Mouse (Mus musculus): ENCODE measurements around the gene Gpr153. TPM values are rescaled to one million over a fixed set of nuclear protein-coding genes. Genes with fewer than 3 reads are reported as not detected.

Gpr153 gene
- total and polyA plus RNA-seq, 3 experiments: 0.30 to 1.4 (median 0.70) TPM

DNA sequence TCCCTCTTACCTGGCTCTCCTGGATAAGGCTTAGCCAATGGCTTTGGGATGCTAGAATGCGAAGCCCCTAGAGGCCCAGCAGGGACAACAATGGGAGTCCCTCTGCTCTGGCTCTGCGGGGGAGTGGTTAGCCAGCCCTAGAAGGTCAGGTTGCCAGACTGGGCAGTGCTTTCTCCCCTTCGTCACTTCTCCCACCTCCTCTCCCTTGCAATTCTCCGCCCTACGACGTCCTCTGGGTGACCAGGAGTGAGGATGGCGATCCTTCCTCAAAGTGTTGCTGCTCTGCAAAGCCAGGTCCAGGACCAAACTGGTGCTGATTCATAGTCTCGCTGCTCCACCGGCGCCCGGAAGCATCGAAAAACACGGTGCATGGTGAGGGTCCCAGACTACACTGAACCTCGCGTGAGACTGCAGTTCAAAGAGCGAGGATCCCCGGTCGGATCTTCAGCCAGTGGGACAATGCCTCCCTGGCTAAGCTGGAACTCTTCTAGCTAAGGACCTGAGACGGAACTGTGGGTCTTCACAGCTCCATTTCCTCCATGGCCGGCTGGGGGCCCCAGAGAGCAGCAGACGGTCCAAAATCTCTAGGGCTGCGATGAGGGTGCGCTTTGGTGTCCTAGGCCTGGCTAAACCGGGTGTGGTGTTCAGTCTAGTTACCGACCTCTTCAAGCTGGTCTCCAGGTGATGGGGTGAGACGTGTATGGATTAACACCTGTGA, 44.6 kb downstream of the Gpr153 start, which contains the start of gene Rnf207:
Gene Rnf207, minus strand, starts transcription at position 477 of the 718 bp plus-strand sequence.
- H3K27me3 ChIP-seq (replicated peaks): peaks cover 30% of the 10 kb centered on the region
- dilution Hi-C loops (cut with MboI; ENCODE audit: extremely low pct_ligation_motif_present, extremely low pct_unique_long_range_greater_than_20kb, low sequenced_read_pairs): no loop called here
- no peak within 1 kb of the TSS for H3K4me3 ChIP-seq (replicated peaks in 1 of 3; ENCODE audit: low read depth in 2 of 3, low read length in 2 of 3, poor library complexity in 1 of 3)

DNA sequence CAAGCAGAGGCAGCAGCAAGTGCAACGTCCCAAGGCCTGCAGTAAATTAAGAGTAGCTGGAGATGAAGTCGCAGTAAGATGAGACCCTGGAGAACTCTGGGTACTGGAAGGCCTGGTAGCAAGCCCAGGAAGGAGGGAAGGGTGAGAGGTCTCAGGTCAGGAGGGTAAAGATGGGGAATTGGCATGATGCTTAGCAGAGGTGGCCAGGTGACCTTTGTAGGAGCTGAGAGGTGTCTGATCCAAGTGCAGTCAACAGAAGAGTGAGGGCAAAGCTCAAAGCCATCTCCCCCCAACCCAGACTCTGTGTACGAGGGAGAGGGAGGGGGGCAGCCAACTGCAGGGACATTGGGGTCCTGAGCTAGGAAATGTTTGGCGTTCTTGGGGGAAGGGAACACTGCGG, 47.4 kb downstream of the Gpr153 start:
- no peak for DNase-seq (ENCODE audit: extremely low read depth)
- dilution Hi-C loops (cut with MboI; ENCODE audit: extremely low pct_ligation_motif_present, extremely low pct_unique_long_range_greater_than_20kb, low sequenced_read_pairs): no loop called here
- Histone ChIP-seq H3K4me2 (ENCODE audit: insufficient read depth, low read depth, poor library complexity, severe bottlenecking) (no peak overlapping the region), H3K4me3 (replicated peaks in 1 of 3; ENCODE audit: low read depth in 2 of 3, low read length in 2 of 3, poor library complexity in 1 of 3) (no peak overlapping the region), H3K9ac (ENCODE audit: insufficient read depth, low read depth) (no peak overlapping the region), H3K27ac (ENCODE audit: insufficient read depth, low read depth) (no peak overlapping the region), H3K79me2 (replicated peaks; ENCODE audit: control insufficient read depth, extremely low read depth, insufficient read depth, poor library complexity, severe bottlenecking) (peaks cover 8% of the 10 kb centered on the region), H3K27me3 (replicated peaks) (peaks cover 11% of the 10 kb centered on the region), H3K9me3 (replicated peaks; ENCODE audit: low read length) (peaks cover 3% of the 10 kb centered on the region), H3K4me1 (ENCODE audit: control insufficient read depth in 1 of 2, insufficient read depth in 2 of 2) (peaks cover 0 to 7% of the 10 kb centered on the region in 2 experiments; a peak in 1 of 4 replicates), H3K36me3 (replicated peaks in 1 of 2; ENCODE audit: control insufficient read depth in 1 of 2, insufficient read depth in 1 of 2, low read length in 1 of 2) (no peaks in the 10 kb centered on the region)
- in situ Hi-C loops (cut with MboI; ENCODE audit: low pct_ligation_motif_present, low pct_unique_long_range_greater_than_20kb, low sequenced_read_pairs): no loop called here
- no peak for TF ChIP-seq CHD1 (IDR thresholded peaks at IDR 0.05; ENCODE audit: low read depth, low read length)
- TF ChIP-seq USF2 (conservative IDR thresholded peaks at IDR 0.05; ENCODE audit: low read depth, low read length): no peak
- TF ChIP-seq RCOR1 (conservative IDR thresholded peaks at IDR 0.05; ENCODE audit: low read depth, low read length): no peak
- no peak for TF ChIP-seq MAFK (IDR thresholded peaks at IDR 0.05; ENCODE audit: insufficient replicate concordance, low read length)

More for the DNA sequence above, 44.6 kb downstream of the Gpr153 start, which contains the start of gene Rnf207:
- Histone ChIP-seq H3K4me1 (ENCODE audit: control insufficient read depth in 1 of 2, insufficient read depth in 2 of 2) (peaks cover 0 to 10% of the 10 kb centered on the region in 2 experiments; a peak in 2 of 4 replicates), H3K27ac (ENCODE audit: insufficient read depth, low read depth) (no peak within 1 kb of the TSS), H3K79me2 (replicated peaks; ENCODE audit: control insufficient read depth, extremely low read depth, insufficient read depth, poor library complexity, severe bottlenecking) (no peaks in the 10 kb centered on the region), H3K9me3 (replicated peaks; ENCODE audit: low read length) (no peaks in the 10 kb centered on the region), H3K9ac (ENCODE audit: insufficient read depth, low read depth) (no peak within 1 kb of the TSS), H3K4me2 (ENCODE audit: insufficient read depth, low read depth, poor library complexity, severe bottlenecking) (no peak within 1 kb of the TSS), H3K36me3 (replicated peaks in 1 of 2; ENCODE audit: control insufficient read depth in 1 of 2, insufficient read depth in 1 of 2, low read length in 1 of 2) (no peaks in the 10 kb centered on the region)
- in situ Hi-C loops (cut with MboI; ENCODE audit: low pct_ligation_motif_present, low pct_unique_long_range_greater_than_20kb, low sequenced_read_pairs): no loop called here
- TF ChIP-seq CHD2 (IDR thresholded peaks at IDR 0.05; ENCODE audit: low read length): no peak
- no peak for TF ChIP-seq MXI1 (IDR thresholded peaks at IDR 0.05; ENCODE audit: low read depth, low read length)
- TF ChIP-seq USF2 (conservative IDR thresholded peaks at IDR 0.05; ENCODE audit: low read depth, low read length): no peak
- peak; percentile 59 for TF ChIP-seq SMC3 (IDR thresholded peaks at IDR 0.05; ENCODE audit: low read depth, low read length)
- TF ChIP-seq HCFC1 (IDR thresholded peaks at IDR 0.05; ENCODE audit: low read depth, low read length): no peak
- TF ChIP-seq POLR2A (IDR thresholded peaks at IDR 0.05; ENCODE audit: low read depth, low read length): no peak
- TF ChIP-seq RAD21 (IDR thresholded peaks at IDR 0.05; ENCODE audit: low read depth, low read length): peak; percentile 51
- peak in 1 of 2 experiments; percentile 75; a peak in 2 of 4 replicates for TF ChIP-seq CTCF (conservative IDR thresholded peaks at IDR 0.05 in 1 of 2, IDR thresholded peaks at IDR 0.05 in 1 of 2; ENCODE audit: low read depth in 2 of 2, low read length in 2 of 2)
- TF ChIP-seq EP300 (IDR thresholded peaks at IDR 0.05; ENCODE audit: low read length): no peak
- TF ChIP-seq NELFE (IDR thresholded peaks at IDR 0.05; ENCODE audit: low read depth, low read length): no peak
- no peak for TF ChIP-seq GABPA (IDR thresholded peaks at IDR 0.05; ENCODE audit: insufficient replicate concordance, low read depth, low read length)
- TF ChIP-seq RCOR1 (conservative IDR thresholded peaks at IDR 0.05; ENCODE audit: low read depth, low read length): no peak
- no peak for TF ChIP-seq KAT2A (IDR thresholded peaks at IDR 0.05; ENCODE audit: insufficient replicate concordance, low read length)
- TF ChIP-seq SIN3A (IDR thresholded peaks at IDR 0.05; ENCODE audit: low read length): no peak
- no peak for TF ChIP-seq TCF12 (IDR thresholded peaks at IDR 0.05; ENCODE audit: low read depth, low read length)
- TF ChIP-seq IRF4 (IDR thresholded peaks at IDR 0.05; ENCODE audit: low read depth, low read length): no peak
- no peak for TF ChIP-seq ELF1 (IDR thresholded peaks at IDR 0.05; ENCODE audit: low read depth, low read length)
- no peak for TF ChIP-seq USF1 (IDR thresholded peaks at IDR 0.05; ENCODE audit: low read depth, low read length)
- TF ChIP-seq ZKSCAN1 (IDR thresholded peaks at IDR 0.05; ENCODE audit: borderline replicate concordance, low read depth, low read length): no peak
- TF ChIP-seq BHLHE40 (IDR thresholded peaks at IDR 0.05; ENCODE audit: low read depth, low read length): no peak
- TF ChIP-seq E2F4 (IDR thresholded peaks at IDR 0.05; ENCODE audit: insufficient replicate concordance, low read depth, low read length): no peak
- no peak for TF ChIP-seq ZC3H11A (IDR thresholded peaks at IDR 0.05; ENCODE audit: low read depth, low read length)
- DNase-seq (ENCODE audit: extremely low read depth): no peak

All from CH12.LX (cell line).